Mouse (Mus musculus) ES-E14 (cell line): Measurements from ENCODE around the gene Hs6st3. TPM values are rescaled to one million over a fixed set of nuclear protein-coding genes. Genes with fewer than 3 reads are reported as not detected.

Source experiments
- DNase-seq: peaks from one replicate; pipeline ENCODE4 v3.0.0-alpha.2; 2013; ENCODE audit warnings: low read depth, low spot score
- H3K27ac ChIP-seq: 2 replicates; pipeline ENCODE4 v1.5.1; 2012; ENCODE audit warnings: low read depth, mild to moderate bottlenecking, low read length, moderate library complexity, mixed read lengths; ENCODE audit not compliant: poor library complexity, insufficient read depth, severe bottlenecking
- H3K36me3 ChIP-seq: 2 replicates; pipeline ENCODE4 v1.6.1; 2012; ENCODE audit warnings: mild to moderate bottlenecking, low read length, moderate library complexity, mixed read lengths; ENCODE audit not compliant: control insufficient read depth, poor library complexity, insufficient read depth, severe bottlenecking
- H3K4me1 ChIP-seq, 2 experiments: fragments of 150-350 bp in 1 of 2; sonication (generic) in 1 of 2; 2 replicates each; pipeline ENCODE4 v1.6.1; 2012; ENCODE audit warnings: low read length in 2 of 2, mild to moderate bottlenecking in 1 of 2, mixed read lengths in 1 of 2; ENCODE audit not compliant: control insufficient read depth in 2 of 2, insufficient read depth in 2 of 2, poor library complexity in 1 of 2
- H3K4me3 ChIP-seq, 2 experiments: fragments of 150-350 bp in 1 of 2; sonication (generic) in 1 of 2; 2 replicates each; pipeline ENCODE4 v1.5.1; 2012; ENCODE audit warnings: low read length in 2 of 2, low read depth in 1 of 2, mild to moderate bottlenecking in 1 of 2, mixed read lengths in 1 of 2; ENCODE audit not compliant: insufficient read depth in 1 of 2, poor library complexity in 1 of 2, severe bottlenecking in 1 of 2
- H3K9ac ChIP-seq: 2 replicates; pipeline ENCODE4 v1.6.1; 2012; ENCODE audit warnings: low read depth, mild to moderate bottlenecking, low read length, mixed read lengths; ENCODE audit not compliant: poor library complexity, insufficient read depth, severe bottlenecking
- H3K9me3 ChIP-seq: fragments of 150-350 bp; sonication (generic); 2 replicates; pipeline ENCODE4 v1.6.1; 2012; ENCODE audit warnings: low read depth, mild to moderate bottlenecking, low read length; ENCODE audit not compliant: control insufficient read depth, insufficient read depth
- CHD2 ChIP-seq: IDR thresholded peaks from 2 replicates; pipeline ENCODE4 v1.6.1; 2014; ENCODE audit warnings: mild to moderate bottlenecking, low read depth, low read length, inconsistent platforms
- HCFC1 ChIP-seq: IDR thresholded peaks from 2 replicates; pipeline ENCODE4 v1.6.1; 2012; ENCODE audit warnings: low read length, inconsistent platforms, borderline replicate concordance; ENCODE audit not compliant: insufficient read depth
- MAFK ChIP-seq: IDR thresholded peaks from 2 replicates; pipeline ENCODE4 v1.6.1; 2014; ENCODE audit warnings: mild to moderate bottlenecking, low read depth, low read length, inconsistent platforms; ENCODE audit not compliant: insufficient read depth
- ZC3H11A ChIP-seq: IDR thresholded peaks from 2 replicates; pipeline ENCODE4 v1.6.1; 2012; ENCODE audit warnings: low read depth, mild to moderate bottlenecking, inconsistent platforms, low read length, borderline replicate concordance
- ZNF384 ChIP-seq: IDR thresholded peaks from 2 replicates; pipeline ENCODE4 v1.6.1; 2012; ENCODE audit warnings: low read depth, low read length, inconsistent platforms
- in situ Hi-C, 2 experiments: fragments of 600-800 bp; cut with MboI; formaldehyde crosslinking; loops; one replicate each; pipeline ENCODE4 v1.15.1; 2025; ENCODE audit warnings: low sequenced_read_pairs in 2 of 2, inconsistent platforms in 1 of 2; ENCODE audit not compliant: unreplicated experiment in 2 of 2
- total RNA-seq: library from RNA; depleted of rRNA; stranded (reverse); fragments of 300-350 nt; gene quantifications from 2 replicates; pipeline ENCODE4 v1.2.3, GENCODE M21; 2012

The Hs6st3 gene
- total RNA-seq, 1 experiment, result 0.62 TPM

DNA sequence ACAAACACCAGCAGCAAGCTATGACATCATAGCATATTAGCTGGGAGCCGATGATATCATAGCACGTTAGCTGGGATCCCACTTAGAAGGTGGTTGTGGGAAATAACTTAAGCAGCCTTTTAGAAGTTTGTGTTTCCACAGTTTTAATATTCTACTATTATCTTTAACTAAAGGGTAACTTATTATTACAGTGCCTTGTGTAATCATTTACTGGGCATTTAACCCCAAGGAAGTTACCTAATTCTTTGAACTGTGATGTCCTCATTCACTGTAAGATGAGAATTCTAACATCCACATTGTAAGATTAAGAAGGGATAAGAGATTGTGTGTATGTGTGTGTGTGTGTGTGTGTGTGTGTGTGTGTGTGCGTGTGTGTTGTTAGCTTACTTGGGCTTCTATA, 697.9 kb downstream of the Hs6st3 start:
- DNase-seq, result no peak
- Histone ChIP-seq H3K36me3 (no peaks in the 10 kb centered on the region), H3K4me1 (no peaks in the 10 kb centered on the region), H3K27ac (no peak overlapping the region), H3K4me3 (no peak overlapping the region), H3K9ac (no peak overlapping the region), H3K9me3 (no peaks in the 10 kb centered on the region)
- in situ Hi-C loops, result no loop called here
- TF ChIP-seq MAFK (no peak), ZNF384 (no peak), ZC3H11A (no peak), HCFC1 (no peak), CHD2 (no peak)

DNA sequence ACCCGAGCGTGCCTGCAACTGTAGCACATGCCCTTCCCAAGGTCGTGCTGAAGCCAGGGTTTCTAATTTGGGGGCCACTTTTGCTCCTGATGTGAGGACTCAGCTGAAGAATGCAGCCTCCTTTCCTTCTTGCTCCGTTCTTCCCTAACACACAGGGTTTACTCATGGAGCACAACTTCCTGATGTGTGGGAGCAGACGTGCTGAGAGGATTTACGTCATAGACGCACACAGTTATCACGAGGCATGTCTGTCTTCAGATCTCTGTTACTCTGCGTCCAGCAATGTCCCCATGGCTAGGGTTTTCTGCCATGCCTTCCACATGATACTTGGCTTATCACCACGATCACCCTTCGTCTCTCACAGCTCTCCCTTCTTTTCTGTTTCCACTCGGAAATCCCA, 709.4 kb downstream of the Hs6st3 start:
- no peak overlapping the region for H3K27ac ChIP-seq
- no peak overlapping the region for H3K9ac ChIP-seq
- TF ChIP-seq ZC3H11A (no peak), HCFC1 (no peak), ZNF384 (no peak), MAFK (no peak), CHD2 (no peak)
- H3K4me3 ChIP-seq, result no peak overlapping the region
- no peaks in the 10 kb centered on the region for H3K36me3 ChIP-seq
- no peaks in the 10 kb centered on the region for H3K4me1 ChIP-seq
- in situ Hi-C loops, result no loop called here
- no peak for DNase-seq
- H3K9me3 ChIP-seq, result no peaks in the 10 kb centered on the region

DNA sequence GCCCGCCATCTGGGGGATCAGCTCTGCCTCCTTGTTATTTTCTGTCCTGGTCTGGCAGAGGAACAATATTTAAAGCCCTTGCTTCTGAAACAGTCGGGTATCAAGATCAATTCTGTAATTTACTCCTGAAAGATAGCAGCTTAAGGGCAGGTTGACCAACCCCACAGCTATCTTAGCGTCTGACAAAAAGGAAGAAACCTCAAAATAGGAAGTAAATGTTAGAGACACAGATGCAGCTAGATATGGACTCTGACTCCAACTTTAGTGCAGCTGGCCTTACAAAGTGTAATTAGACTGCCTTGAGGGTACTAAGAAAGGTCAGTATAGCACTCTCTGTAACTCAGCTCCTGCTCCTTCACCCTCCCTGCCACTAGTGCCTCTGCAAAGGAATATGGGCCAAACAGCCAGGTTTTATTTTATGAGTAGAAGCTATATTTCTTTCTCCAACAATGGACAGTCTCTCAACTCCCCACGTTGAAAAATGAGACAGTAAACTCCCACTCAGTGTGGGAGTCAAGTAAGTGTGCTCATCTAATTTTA, 710.7 kb downstream of the Hs6st3 start:
- no peak overlapping the region for H3K4me3 ChIP-seq
- no peak overlapping the region for H3K27ac ChIP-seq
- DNase-seq, result no peak
- TF ChIP-seq ZNF384 (no peak), ZC3H11A (no peak)
- H3K9me3 ChIP-seq, result no peaks in the 10 kb centered on the region
- H3K4me1 ChIP-seq, result no peaks in the 10 kb centered on the region
- H3K9ac ChIP-seq, result no peak overlapping the region
- in situ Hi-C loops, result no loop called here
- no peaks in the 10 kb centered on the region for H3K36me3 ChIP-seq

DNA sequence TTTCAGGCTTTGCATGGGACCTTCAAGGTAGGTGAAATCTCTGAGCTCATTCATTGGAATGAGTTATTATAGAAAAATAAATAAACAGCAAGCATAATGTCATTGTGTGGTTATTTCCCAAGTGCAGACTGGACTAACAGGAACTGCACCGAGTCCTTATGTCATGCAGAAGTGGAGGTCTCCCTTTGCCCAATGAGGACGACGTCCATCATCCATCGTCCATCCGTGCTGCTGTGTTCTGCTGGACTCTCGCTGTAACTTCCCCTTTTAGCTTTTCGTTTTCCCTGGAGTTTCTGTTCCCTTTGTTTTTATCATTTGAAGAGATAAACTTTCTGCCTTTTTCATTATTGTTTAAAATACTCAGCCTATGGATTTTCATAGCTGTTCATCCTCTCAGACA, 711.2 kb downstream of the Hs6st3 start:
- Histone ChIP-seq H3K4me1 (no peaks in the 10 kb centered on the region), H3K9ac (no peak overlapping the region), H3K36me3 (no peaks in the 10 kb centered on the region), H3K4me3 (no peak overlapping the region), H3K27ac (no peak overlapping the region), H3K9me3 (no peaks in the 10 kb centered on the region)
- TF ChIP-seq MAFK (no peak), ZC3H11A (no peak)
- no peak for DNase-seq
- in situ Hi-C loops, result no loop called here

DNA sequence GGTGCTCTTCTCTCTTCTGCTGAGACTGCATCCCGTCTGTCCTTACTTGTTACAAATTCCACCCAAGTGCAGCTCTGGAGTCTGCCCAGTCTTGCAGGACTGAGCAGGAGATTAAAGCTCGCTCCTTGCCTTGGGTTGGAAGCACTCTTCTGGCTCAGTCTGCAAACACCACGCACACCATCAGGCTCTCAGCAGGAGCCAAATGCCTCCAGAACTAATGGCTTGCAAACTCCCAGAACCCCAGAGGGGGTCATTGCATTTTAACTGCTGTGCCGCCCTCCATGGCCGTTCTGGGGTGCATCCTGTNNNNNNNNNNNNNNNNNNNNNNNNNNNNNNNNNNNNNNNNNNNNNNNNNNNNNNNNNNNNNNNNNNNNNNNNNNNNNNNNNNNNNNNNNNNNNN, 714.0 kb downstream of the Hs6st3 start:
- H3K36me3 ChIP-seq, result no peaks in the 10 kb centered on the region
- no peaks in the 10 kb centered on the region for H3K9me3 ChIP-seq
- H3K4me3 ChIP-seq, result no peak overlapping the region
- peak; percentile 17 for DNase-seq
- no peak overlapping the region for H3K9ac ChIP-seq
- H3K27ac ChIP-seq, result no peak overlapping the region
- TF ChIP-seq HCFC1, result no peak
- TF ChIP-seq ZC3H11A, result no peak
- no peak for TF ChIP-seq ZNF384
- TF ChIP-seq CHD2, result no peak
- no peak for TF ChIP-seq MAFK
- H3K4me1 ChIP-seq, result no peaks in the 10 kb centered on the region
- in situ Hi-C loops, result no loop called here
